In genomic region chr1:152394137-152394536, GRCm38 (mm10) we compare ENCODE assay signal across 12 mouse cellular contexts. TPM values are rescaled to one million over a fixed set of nuclear protein-coding genes. Genes with fewer than 3 reads are reported as not detected.
"Had no signal": no experiment of that assay in that cellular context is flagged by ENCODE, and none has a peak within 500 bp of the region (broad histone marks: within the 10 kb centered on the region; RNA-seq: fewer than 3 reads in every experiment).

No protein-coding gene starts in this region.

- ATAC-seq: intestine, embryonic 16.5 days; liver, embryonic 12.5 days had no signal

- H3K9ac ChIP-seq: kidney, embryonic 15.5 days; limb, embryonic 15.5 days; liver, embryonic 12.5 days; lung, embryonic 14.5 days; midbrain, embryonic 12.5 days had no signal

- H3K9me3 ChIP-seq: kidney, embryonic 15.5 days; limb, embryonic 15.5 days; midbrain, embryonic 12.5 days had no signal

- H3K36me3 ChIP-seq: kidney, embryonic 15.5 days; limb, embryonic 15.5 days; liver, embryonic 12.5 days; midbrain, embryonic 12.5 days had no signal

- DNase-seq: kidney, adult 2 months; kidney, postnatal 14 days; lung, embryonic 14.5 days; lung, postnatal 14 days; spleen, adult 18-20 months; thymus, postnatal 4 days had no signal

- H3K4me3 ChIP-seq: kidney, embryonic 15.5 days; limb, embryonic 15.5 days; liver, embryonic 12.5 days; midbrain, embryonic 12.5 days had no signal

- H3K27ac ChIP-seq: kidney, embryonic 15.5 days; limb, embryonic 15.5 days; liver, embryonic 12.5 days; midbrain, embryonic 12.5 days had no signal

- H3K4me1 ChIP-seq: kidney, embryonic 15.5 days; limb, embryonic 15.5 days; liver, embryonic 12.5 days; midbrain, embryonic 12.5 days had no signal

- H3K4me2 ChIP-seq: kidney, embryonic 15.5 days; limb, embryonic 15.5 days; liver, embryonic 12.5 days; lung, embryonic 14.5 days; midbrain, embryonic 12.5 days had no signal

RNA-seq across cellular contexts. Expression of gene Colgalt2, which starts 5.5 kb away (rescaled TPM):
- total RNA-seq: megakaryocyte-erythroid progenitor cell, adult 5-6 weeks had no signal
